Mouse (Mus musculus) neural tube, embryonic 15.5 days (tissue): ENCODE measurements at regions not wholly inside any gene's neighbourhood (a gene's known extent, or its start where the extent isn't known, plus 50 kb on each side); places are given as distances from the start of the nearest gene placed in this dataset.

Experiments
- ATAC-seq: fragments of 200-750 bp; cut with Nextera tagmentation; 2 replicates; pipeline ENCODE4 v1.8.0; 2017; ENCODE audit warnings: mild to moderate bottlenecking, moderate TSS enrichment, moderate library complexity; ENCODE audit not compliant: low FRiP score
- H3K27ac ChIP-seq: fragments of 300-500 bp; sonication (generic); replicated peaks from 2 replicates; pipeline ENCODE4 v1.5.1; 2015; ENCODE audit warnings: mild to moderate bottlenecking, inconsistent platforms
- H3K27me3 ChIP-seq: fragments of 300-500 bp; sonication (generic); replicated peaks from 2 replicates; pipeline ENCODE4 v1.6.1; 2015; ENCODE audit warnings: inconsistent platforms
- H3K36me3 ChIP-seq: fragments of 300-500 bp; sonication (generic); 2 replicates; pipeline ENCODE4 v1.6.1; 2015; ENCODE audit warnings: inconsistent platforms
- H3K4me1 ChIP-seq: fragments of 300-500 bp; sonication (generic); 2 replicates; pipeline ENCODE4 v1.6.1; 2015; ENCODE audit warnings: inconsistent platforms
- H3K4me2 ChIP-seq: fragments of 300-500 bp; sonication (generic); 2 replicates; pipeline ENCODE4 v1.6.1; 2015; ENCODE audit warnings: inconsistent platforms, mild to moderate bottlenecking, moderate library complexity
- H3K4me3 ChIP-seq: fragments of 300-500 bp; sonication (generic); replicated peaks from 2 replicates; pipeline ENCODE4 v1.5.1; 2015; ENCODE audit warnings: mild to moderate bottlenecking, inconsistent platforms
- H3K9ac ChIP-seq: fragments of 300-500 bp; sonication (generic); replicated peaks from 2 replicates; pipeline ENCODE4 v1.6.1; 2015; ENCODE audit warnings: mild to moderate bottlenecking, inconsistent platforms
- H3K9me3 ChIP-seq: fragments of 300-500 bp; sonication (generic); replicated peaks from 2 replicates; pipeline ENCODE4 v1.6.1; 2016; ENCODE audit warnings: inconsistent platforms
- WGBS: fragments of 180-500 bp; shearing (Covaris S2); methylation state at CpG from one replicate; pipeline ENCODE4 v1.1.7; 2015; ENCODE audit warnings: mixed read lengths; 5-methylcytosine and 5-hydroxymethylcytosine counted together

- no peaks in the 10 kb centered on the region for H3K36me3 ChIP-seq
- no peaks in the 10 kb centered on the region for H3K9me3 ChIP-seq
- H3K4me1 ChIP-seq, result 0 out of 2 replicates have a peak, but pooled peaks cover under 1% of the 10 kb centered on the region
- WGBS, result 86% methylated on average over 3 of the region's 3 CpGs
- H3K4me3 ChIP-seq, result no peak overlapping the region
- no peak for ATAC-seq
- H3K9ac ChIP-seq, result no peak overlapping the region
- H3K4me2 ChIP-seq, result no peak overlapping the region
- H3K27me3 ChIP-seq, result no peaks in the 10 kb centered on the region
- H3K27ac ChIP-seq, result no peak overlapping the region
These were observed 370.5 kb upstream of the Npvf start for GRCm38 (mm10) chr6:51024756-51025155.

DNA sequence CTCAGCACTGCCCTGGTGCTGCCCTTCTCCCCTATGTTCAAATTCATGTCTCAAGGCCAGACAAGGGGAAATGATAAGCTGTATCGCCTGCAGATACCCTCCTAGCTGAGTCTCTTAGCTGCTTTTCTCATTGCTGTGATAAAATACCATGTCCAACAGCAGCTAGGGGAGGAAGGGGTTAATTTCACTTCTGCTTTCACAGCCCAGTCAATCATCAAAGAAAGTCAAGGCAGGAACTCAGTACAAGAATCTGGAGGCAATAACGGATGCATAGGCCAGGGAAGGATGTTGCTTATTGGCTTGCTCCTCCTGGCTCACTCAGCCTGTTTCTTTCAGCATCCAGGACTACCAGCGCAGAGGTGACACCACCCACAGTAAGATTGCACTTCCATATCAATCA is 371.2 kb upstream of the Npvf start:
- no peak for ATAC-seq
- 75% methylated on average over 3 of the region's 3 CpGs for WGBS
- no peaks in the 10 kb centered on the region for H3K27me3 ChIP-seq
- no peak overlapping the region for H3K27ac ChIP-seq
- H3K9ac ChIP-seq, result no peak overlapping the region
- H3K4me2 ChIP-seq, result no peak overlapping the region
- H3K4me1 ChIP-seq, result 0 out of 2 replicates have a peak, but pooled peaks cover 4% of the 10 kb centered on the region
- no peak overlapping the region for H3K4me3 ChIP-seq
- H3K36me3 ChIP-seq, result no peaks in the 10 kb centered on the region
- no peaks in the 10 kb centered on the region for H3K9me3 ChIP-seq

DNA sequence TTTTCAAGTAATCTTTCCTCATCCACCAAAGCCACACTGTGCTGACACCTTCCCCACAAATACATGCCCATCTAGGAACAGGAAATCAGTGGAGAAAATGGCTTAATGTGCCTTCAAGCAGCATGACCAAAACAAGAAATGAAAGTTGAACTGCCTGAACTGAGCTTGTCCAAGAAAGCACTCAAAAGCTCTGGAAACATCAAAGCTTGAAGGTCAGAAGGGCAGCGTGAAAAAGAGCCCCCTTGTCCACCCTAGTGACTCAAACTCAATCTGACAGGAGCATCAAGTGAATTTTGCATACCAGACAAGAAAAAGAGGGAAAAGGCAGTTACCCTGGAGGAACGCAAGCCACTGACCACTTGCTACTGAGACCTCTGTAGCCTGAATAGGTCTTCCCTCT is 373.1 kb upstream of the Npvf start:
- no peak overlapping the region for H3K4me3 ChIP-seq
- H3K9me3 ChIP-seq, result no peaks in the 10 kb centered on the region
- H3K4me1 ChIP-seq, result 0 out of 2 replicates have a peak, but pooled peaks cover 4% of the 10 kb centered on the region
- no peak overlapping the region for H3K27ac ChIP-seq
- ATAC-seq, result no peak
- WGBS, result 89% methylated on average over 2 of the region's 2 CpGs
- H3K36me3 ChIP-seq, result no peaks in the 10 kb centered on the region
- H3K4me2 ChIP-seq, result no peak overlapping the region
- H3K27me3 ChIP-seq, result no peaks in the 10 kb centered on the region
- no peak overlapping the region for H3K9ac ChIP-seq

- Histone ChIP-seq H3K4me2 (no peak overlapping the region), H3K36me3 (no peaks in the 10 kb centered on the region), H3K9me3 (no peaks in the 10 kb centered on the region), H3K4me3 (no peak overlapping the region), H3K27me3 (no peaks in the 10 kb centered on the region), H3K4me1 (0 out of 2 replicates have a peak, but pooled peaks cover 4% of the 10 kb centered on the region), H3K9ac (no peak overlapping the region), H3K27ac (no peak overlapping the region)
- 89% methylated on average over 3 of the region's 3 CpGs for WGBS
- ATAC-seq, result no peak
These were observed 375.3 kb upstream of the Npvf start for GRCm38 (mm10) chr6:51029516-51029915.

- Histone ChIP-seq H3K27me3 (no peaks in the 10 kb centered on the region), H3K4me3 (no peak overlapping the region), H3K36me3 (no peaks in the 10 kb centered on the region), H3K27ac (no peak overlapping the region), H3K4me2 (no peak overlapping the region), H3K9me3 (no peaks in the 10 kb centered on the region), H3K4me1 (0 out of 2 replicates have a peak, but pooled peaks cover 4% of the 10 kb centered on the region), H3K9ac (no peak overlapping the region)
- ATAC-seq, result no peak
- WGBS, result 66% methylated on average over 3 of the region's 3 CpGs
These were observed 375.7 kb upstream of the Npvf start for GRCm38 (mm10) chr6:51029953-51030352.

GRCm38 (mm10) chr6:51033835-51034234 is 379.6 kb upstream of the Npvf start:
- Histone ChIP-seq H3K27me3 (no peaks in the 10 kb centered on the region), H3K9ac (no peak overlapping the region), H3K36me3 (no peaks in the 10 kb centered on the region), H3K4me3 (no peak overlapping the region), H3K9me3 (no peaks in the 10 kb centered on the region), H3K4me2 (no peak overlapping the region), H3K4me1 (peaks cover 9% of the 10 kb centered on the region; the same call in 1 of the 2 replicates), H3K27ac (no peak overlapping the region)
- WGBS, result 80% methylated on average over 6 of the region's 6 CpGs
- ATAC-seq, result no peak

- H3K27ac ChIP-seq, result no peak overlapping the region
- no peak overlapping the region for H3K4me3 ChIP-seq
- H3K4me2 ChIP-seq, result no peak overlapping the region
- 54% methylated on average over 4 of the region's 4 CpGs for WGBS
- peaks cover 12% of the 10 kb centered on the region; the same call in 1 of the 2 replicates for H3K4me1 ChIP-seq
- H3K9ac ChIP-seq, result no peak overlapping the region
- ATAC-seq, result no peak
- H3K9me3 ChIP-seq, result no peaks in the 10 kb centered on the region
- H3K36me3 ChIP-seq, result no peaks in the 10 kb centered on the region
- H3K27me3 ChIP-seq, result no peaks in the 10 kb centered on the region
These were observed 381.8 kb upstream of the Npvf start for GRCm38 (mm10) chr6:51036074-51036473.

GRCm38 (mm10) chr6:51036553-51036952 is 382.3 kb upstream of the Npvf start:
- Histone ChIP-seq H3K9ac (no peak overlapping the region), H3K4me2 (no peak overlapping the region), H3K4me1 (peaks cover 12% of the 10 kb centered on the region; the same call in 1 of the 2 replicates), H3K4me3 (no peak overlapping the region), H3K27me3 (no peaks in the 10 kb centered on the region), H3K9me3 (no peaks in the 10 kb centered on the region), H3K36me3 (no peaks in the 10 kb centered on the region), H3K27ac (no peak overlapping the region)
- WGBS, result 39% methylated on average over 1 of the region's 1 CpGs
- no peak for ATAC-seq

- no peak overlapping the region for H3K4me3 ChIP-seq
- H3K9me3 ChIP-seq, result no peaks in the 10 kb centered on the region
- 82% methylated on average over 4 of the region's 4 CpGs for WGBS
- no peaks in the 10 kb centered on the region for H3K36me3 ChIP-seq
- peaks cover 12% of the 10 kb centered on the region; the same call in 1 of the 2 replicates for H3K4me1 ChIP-seq
- H3K27me3 ChIP-seq, result no peaks in the 10 kb centered on the region
- no peak overlapping the region for H3K4me2 ChIP-seq
- H3K27ac ChIP-seq, result no peak overlapping the region
- H3K9ac ChIP-seq, result no peak overlapping the region
- ATAC-seq, result no peak
These were observed 382.7 kb upstream of the Npvf start for GRCm38 (mm10) chr6:51036956-51037355.

GRCm38 (mm10) chr6:51039486-51040180 is 385.4 kb upstream of the Npvf start:
- Histone ChIP-seq H3K4me3 (no peak overlapping the region), H3K36me3 (no peaks in the 10 kb centered on the region), H3K9ac (no peak overlapping the region), H3K27me3 (no peaks in the 10 kb centered on the region), H3K9me3 (no peaks in the 10 kb centered on the region), H3K4me2 (no peak overlapping the region), H3K27ac (no peak overlapping the region), H3K4me1 (peaks cover 12% of the 10 kb centered on the region; the same call in 1 of the 2 replicates)
- 63% methylated on average over 20 of the region's 20 CpGs for WGBS
- ATAC-seq, result no peak

- H3K4me1 ChIP-seq, result peaks cover 10% of the 10 kb centered on the region; the same call in 1 of the 2 replicates
- no peak overlapping the region for H3K27ac ChIP-seq
- WGBS, result 45% methylated on average over 7 of the region's 7 CpGs
- H3K4me2 ChIP-seq, result no peak overlapping the region
- no peak for ATAC-seq
- no peaks in the 10 kb centered on the region for H3K27me3 ChIP-seq
- no peak overlapping the region for H3K9ac ChIP-seq
- no peak overlapping the region for H3K4me3 ChIP-seq
- no peaks in the 10 kb centered on the region for H3K36me3 ChIP-seq
- H3K9me3 ChIP-seq, result no peaks in the 10 kb centered on the region
These were observed 388.5 kb upstream of the Nfe2l3 start for GRCm38 (mm10) chr6:51043970-51044369.

DNA sequence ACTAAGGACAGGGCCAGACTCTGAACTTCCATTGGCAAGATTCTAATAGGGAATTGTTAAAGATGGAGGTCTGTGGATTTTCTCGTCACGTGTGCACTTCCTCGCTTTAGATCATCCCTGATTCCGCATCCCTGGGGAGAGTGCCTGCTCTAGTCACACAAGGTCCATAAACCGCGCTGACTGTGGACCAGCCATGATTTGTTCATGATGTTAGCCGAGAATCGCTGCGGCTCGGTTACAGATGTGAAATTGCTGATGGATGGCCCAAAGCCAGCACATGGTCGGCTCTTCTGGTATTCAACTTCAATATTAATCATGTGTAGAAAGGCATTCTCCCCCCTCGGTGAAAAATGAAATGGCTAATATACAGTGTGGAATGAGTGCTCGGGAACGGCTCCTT is 387.6 kb upstream of the Nfe2l3 start:
- 41% methylated on average over 14 of the region's 14 CpGs for WGBS
- no peak overlapping the region for H3K4me3 ChIP-seq
- ATAC-seq, result no peak; the same call in 1 of the 2 replicates
- 0 out of 2 replicates have a peak, but pooled peaks cover 4% of the 10 kb centered on the region for H3K4me1 ChIP-seq
- H3K27me3 ChIP-seq, result no peaks in the 10 kb centered on the region
- H3K4me2 ChIP-seq, result no peak overlapping the region; the same call in 1 of the 2 replicates
- H3K9me3 ChIP-seq, result no peaks in the 10 kb centered on the region
- no peak overlapping the region for H3K9ac ChIP-seq
- H3K36me3 ChIP-seq, result no peaks in the 10 kb centered on the region
- no peak overlapping the region for H3K27ac ChIP-seq
